Mouse (Mus musculus) neural tube, embryonic 13.5 days (tissue): ENCODE measurements at regions not wholly inside any gene's neighbourhood (a gene's known extent, or its start where the extent isn't known, plus 50 kb on each side); places are given as distances from the start of the nearest gene placed in this dataset.
A peak's percentile ranks its signal among the peaks of the same experiment; 100 is the strongest.

Source experiments
- ATAC-seq: fragments of 200-750 bp; cut with Nextera tagmentation; 2 replicates; pipeline ENCODE4 v1.8.0; 2017; ENCODE audit warnings: low read depth, mild to moderate bottlenecking, moderate TSS enrichment, moderate library complexity
- H3K27ac ChIP-seq: fragments of 300-500 bp; sonication (generic); replicated peaks from 2 replicates; pipeline ENCODE4 v1.5.1; 2015; ENCODE audit warnings: moderate library complexity, mild to moderate bottlenecking, inconsistent platforms
- H3K27me3 ChIP-seq: fragments of 300-500 bp; sonication (generic); 2 replicates; pipeline ENCODE4 v1.6.1; 2015; ENCODE audit warnings: mild to moderate bottlenecking, inconsistent platforms
- H3K36me3 ChIP-seq: fragments of 300-500 bp; sonication (generic); 2 replicates; pipeline ENCODE4 v1.6.1; 2015; ENCODE audit warnings: mild to moderate bottlenecking, inconsistent platforms
- H3K4me1 ChIP-seq: fragments of 300-500 bp; sonication (generic); replicated peaks from 2 replicates; pipeline ENCODE4 v1.6.1; 2015; ENCODE audit warnings: inconsistent platforms
- H3K4me2 ChIP-seq: fragments of 300-500 bp; sonication (generic); 2 replicates; pipeline ENCODE4 v1.6.1; 2015; ENCODE audit warnings: inconsistent platforms, mild to moderate bottlenecking, moderate library complexity
- H3K4me3 ChIP-seq: fragments of 300-500 bp; sonication (generic); 2 replicates; pipeline ENCODE4 v1.5.1; 2015; ENCODE audit warnings: mild to moderate bottlenecking, inconsistent platforms
- H3K9ac ChIP-seq: fragments of 300-500 bp; sonication (generic); 2 replicates; pipeline ENCODE4 v1.6.1; 2015; ENCODE audit warnings: moderate library complexity, mild to moderate bottlenecking, inconsistent platforms
- H3K9me3 ChIP-seq: fragments of 300-500 bp; sonication (generic); 2 replicates; pipeline ENCODE4 v1.6.1; 2016; ENCODE audit warnings: inconsistent platforms
- WGBS: fragments of 180-500 bp; shearing (Covaris S2); methylation state at CpG from one replicate; pipeline ENCODE4 v1.1.7; 2015; 5-methylcytosine and 5-hydroxymethylcytosine counted together

- Histone ChIP-seq H3K9ac (0 out of 2 replicates have a peak overlapping the region, but pooled peaks have one; percentile 26), H3K27me3 (no peaks in the 10 kb centered on the region), H3K4me2 (no peak overlapping the region), H3K4me1 (peaks cover 20% of the 10 kb centered on the region), H3K36me3 (no peaks in the 10 kb centered on the region), H3K9me3 (no peaks in the 10 kb centered on the region), H3K27ac (peak overlapping the region; percentile 46; the same call in 1 of the 2 replicates), H3K4me3 (no peak overlapping the region)
- 35% methylated on average over 7 of the region's 7 CpGs for WGBS
- ATAC-seq: no peak
Observed at GRCm38 (mm10) chr4:53317453-53317824, 122.8 kb upstream of the Slc44a1 start.

- H3K4me1 ChIP-seq: peaks cover 19% of the 10 kb centered on the region
- no peak overlapping the region for H3K4me2 ChIP-seq
- no peak for ATAC-seq
- 86% methylated on average over 14 of the region's 14 CpGs for WGBS
- no peaks in the 10 kb centered on the region for H3K9me3 ChIP-seq
- no peaks in the 10 kb centered on the region for H3K27me3 ChIP-seq
- no peak overlapping the region for H3K4me3 ChIP-seq
- 0 out of 2 replicates have a peak overlapping the region, but pooled peaks have one; percentile 26 for H3K9ac ChIP-seq
- peak overlapping the region; percentile 46 for H3K27ac ChIP-seq
- H3K36me3 ChIP-seq: no peaks in the 10 kb centered on the region
Observed at GRCm38 (mm10) chr4:53316796-53317452, 123.3 kb upstream of the Slc44a1 start.

GRCm38 (mm10) chr4:53315876-53316762 is 124.1 kb upstream of the Slc44a1 start:
- Histone ChIP-seq H3K4me3 (no peak overlapping the region), H3K9me3 (no peaks in the 10 kb centered on the region), H3K36me3 (no peaks in the 10 kb centered on the region), H3K4me1 (peaks cover 19% of the 10 kb centered on the region), H3K27ac (peak overlapping the region; percentile 70), H3K9ac (no peak overlapping the region), H3K4me2 (no peak overlapping the region), H3K27me3 (no peaks in the 10 kb centered on the region)
- ATAC-seq: no peak
- WGBS: 77% methylated on average over 13 of the region's 13 CpGs

DNA sequence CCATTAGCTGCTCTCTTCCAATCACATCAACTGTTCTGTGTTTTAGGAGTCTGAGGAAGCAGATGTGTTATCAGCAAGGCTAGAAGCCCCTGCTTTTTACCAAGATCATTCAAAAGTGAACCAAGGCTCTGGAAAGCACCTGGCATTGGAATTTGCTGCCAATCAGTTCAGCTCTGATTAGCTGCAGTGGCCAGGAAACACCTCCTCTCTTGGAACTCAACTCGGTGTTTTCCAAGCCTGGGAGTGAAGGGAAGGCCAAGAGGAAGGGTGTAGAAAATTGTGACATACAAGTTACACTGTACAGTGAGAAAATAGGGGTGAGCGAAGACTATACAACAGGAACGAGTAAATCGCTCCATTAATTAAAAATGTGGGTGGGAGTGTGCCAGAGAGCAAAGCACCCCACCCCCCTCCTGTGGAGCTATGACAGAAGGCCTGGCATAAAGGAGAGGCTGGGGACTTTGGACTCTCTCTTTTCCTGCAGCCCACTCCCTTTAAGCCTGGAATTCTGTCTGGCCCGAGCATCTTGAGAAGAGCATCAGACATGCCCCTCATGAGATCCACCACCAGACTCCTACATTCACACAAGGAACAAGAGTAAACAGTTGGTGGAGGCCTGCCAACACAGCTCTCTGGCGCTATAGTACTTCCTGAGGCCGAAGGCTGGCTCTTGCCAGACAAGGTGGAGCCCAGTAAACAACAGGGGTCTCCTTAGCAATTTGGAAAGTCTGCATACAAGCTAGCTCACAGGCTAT is 124.9 kb upstream of the Slc44a1 start:
- peaks cover 19% of the 10 kb centered on the region for H3K4me1 ChIP-seq
- peak; percentile 65 for ATAC-seq
- H3K27me3 ChIP-seq: no peaks in the 10 kb centered on the region
- H3K4me3 ChIP-seq: no peak overlapping the region
- 77% methylated on average over 7 of the region's 7 CpGs for WGBS
- H3K4me2 ChIP-seq: no peak overlapping the region
- H3K27ac ChIP-seq: peak overlapping the region; percentile 70
- H3K36me3 ChIP-seq: no peaks in the 10 kb centered on the region
- H3K9me3 ChIP-seq: no peaks in the 10 kb centered on the region
- H3K9ac ChIP-seq: no peak overlapping the region

DNA sequence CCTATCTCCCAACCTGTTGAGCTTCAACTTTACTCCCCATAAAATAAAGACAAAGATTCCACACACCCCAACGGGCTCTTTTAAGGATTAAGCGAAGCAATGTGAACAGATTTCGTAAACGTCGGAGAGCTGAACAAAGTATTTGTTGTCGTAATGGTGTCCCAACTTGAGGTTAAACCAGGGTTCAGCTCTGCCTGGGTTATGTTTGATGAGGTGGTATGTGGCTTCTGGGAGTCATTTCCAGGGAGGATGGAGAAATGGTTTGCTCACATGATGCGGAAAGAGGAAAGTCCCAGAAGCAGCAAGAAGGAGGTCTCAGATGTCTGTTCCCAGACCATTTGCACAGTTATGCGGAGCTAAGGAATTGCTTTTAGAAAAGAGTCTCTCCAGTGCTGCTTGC is 126.1 kb upstream of the Slc44a1 start:
- Histone ChIP-seq H3K4me1 (peaks cover 19% of the 10 kb centered on the region), H3K4me2 (no peak overlapping the region), H3K27ac (no peak overlapping the region), H3K4me3 (no peak overlapping the region), H3K27me3 (no peaks in the 10 kb centered on the region), H3K9me3 (no peaks in the 10 kb centered on the region), H3K9ac (no peak overlapping the region), H3K36me3 (no peaks in the 10 kb centered on the region)
- no peak for ATAC-seq
- 94% methylated on average over 8 of the region's 8 CpGs for WGBS

DNA sequence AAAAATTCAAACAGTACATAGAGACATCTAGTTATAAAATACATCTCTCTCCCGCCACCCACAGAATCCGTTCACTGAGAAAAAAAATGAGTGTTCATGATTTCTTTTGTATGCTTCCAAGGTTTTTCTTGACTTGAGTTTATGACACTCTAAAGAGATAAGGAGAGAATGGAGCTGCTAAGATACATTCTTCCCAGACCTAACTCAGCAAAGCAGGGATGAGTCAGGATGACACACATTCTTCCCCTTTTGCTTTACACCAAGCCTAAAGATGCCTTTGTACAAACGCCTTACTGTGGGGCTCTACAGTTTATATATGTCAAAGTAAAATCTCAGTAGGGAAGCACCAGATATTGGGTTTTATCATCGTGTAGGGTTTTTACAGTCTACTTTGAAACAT is 133.1 kb upstream of the Slc44a1 start:
- Histone ChIP-seq H3K27ac (no peak overlapping the region), H3K9me3 (no peaks in the 10 kb centered on the region), H3K4me1 (peaks cover 11% of the 10 kb centered on the region), H3K4me2 (no peak overlapping the region), H3K27me3 (no peaks in the 10 kb centered on the region), H3K9ac (no peak overlapping the region), H3K4me3 (no peak overlapping the region), H3K36me3 (no peaks in the 10 kb centered on the region)
- no peak for ATAC-seq
- WGBS: 74% methylated on average over 4 of the region's 4 CpGs

DNA sequence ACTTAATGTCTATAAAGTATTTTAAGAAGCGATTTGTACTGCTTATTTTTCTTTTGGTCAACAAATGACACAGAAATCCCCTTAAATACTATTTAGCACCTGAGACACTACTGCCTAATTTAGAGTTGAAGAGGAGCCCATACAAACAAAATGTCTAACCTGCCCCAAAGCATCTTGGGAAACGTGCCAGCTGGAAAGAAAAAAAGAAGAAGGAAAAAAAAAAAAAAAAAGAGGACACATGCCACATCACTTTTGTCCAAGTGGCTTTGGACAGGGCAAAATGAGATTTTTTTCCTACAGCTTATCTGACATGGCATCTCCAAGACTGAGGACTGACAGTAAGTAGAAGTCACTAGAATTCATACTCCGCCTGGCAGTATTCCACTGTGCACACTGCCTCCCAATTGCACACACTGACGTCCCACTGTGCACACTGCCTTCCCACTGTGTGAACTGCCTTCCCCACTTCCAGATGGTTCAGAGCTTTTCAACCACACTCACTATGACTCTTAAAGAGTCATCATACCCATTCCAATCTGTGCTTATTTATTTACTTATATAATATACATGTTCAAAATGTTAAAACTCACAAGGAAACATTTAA is 135.3 kb upstream of the Slc44a1 start:
- no peak for ATAC-seq
- no peaks in the 10 kb centered on the region for H3K27me3 ChIP-seq

GRCm38 (mm10) chr4:53304290-53304654 is 135.9 kb upstream of the Slc44a1 start:
- Histone ChIP-seq H3K27me3 (no peaks in the 10 kb centered on the region), H3K9ac (no peak overlapping the region), H3K4me3 (no peak overlapping the region), H3K9me3 (no peaks in the 10 kb centered on the region), H3K4me2 (no peak overlapping the region), H3K27ac (peak overlapping the region; percentile 57), H3K36me3 (no peaks in the 10 kb centered on the region), H3K4me1 (peaks cover 11% of the 10 kb centered on the region)
- 9% methylated on average over 2 of the region's 2 CpGs for WGBS
- ATAC-seq: no peak

More for the DNA sequence above, 135.3 kb upstream of the Slc44a1 start:
- H3K9ac ChIP-seq: no peak overlapping the region
- no peaks in the 10 kb centered on the region for H3K36me3 ChIP-seq
- H3K4me1 ChIP-seq: peaks cover 11% of the 10 kb centered on the region
- 0 out of 2 replicates have a peak overlapping the region, but pooled peaks have one; percentile 57 for H3K27ac ChIP-seq
- no peaks in the 10 kb centered on the region for H3K9me3 ChIP-seq
- WGBS: 59% methylated on average over 4 of the region's 4 CpGs
- H3K4me3 ChIP-seq: no peak overlapping the region
- H3K4me2 ChIP-seq: no peak overlapping the region

- Histone ChIP-seq H3K9me3 (no peaks in the 10 kb centered on the region), H3K4me2 (no peak overlapping the region), H3K27ac (peak overlapping the region; percentile 57), H3K4me1 (peaks cover 11% of the 10 kb centered on the region), H3K27me3 (no peaks in the 10 kb centered on the region), H3K9ac (no peak overlapping the region), H3K4me3 (no peak overlapping the region), H3K36me3 (no peaks in the 10 kb centered on the region)
- ATAC-seq: no peak
- WGBS: 18% methylated on average over 4 of the region's 4 CpGs
Observed at GRCm38 (mm10) chr4:53303621-53304289, 136.5 kb upstream of the Slc44a1 start.

DNA sequence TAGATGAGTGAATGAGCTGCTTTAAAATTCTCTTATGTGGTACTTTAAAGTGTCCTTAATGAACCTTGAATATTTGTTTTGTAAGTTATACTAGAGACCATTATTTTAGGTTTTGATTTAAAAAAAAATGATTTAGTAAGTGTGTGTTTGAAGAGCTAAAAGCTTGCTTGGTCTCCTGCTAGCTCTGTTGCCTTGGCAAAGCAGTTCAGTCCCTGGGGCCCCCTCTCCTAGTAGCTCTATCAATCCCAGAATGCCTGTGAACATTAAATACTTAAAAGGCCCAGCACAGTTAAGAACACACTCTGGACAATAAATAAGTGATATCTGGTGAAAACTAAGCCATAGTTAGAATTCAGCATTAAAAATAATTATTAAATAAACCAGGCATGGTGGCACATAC is 138.3 kb upstream of the Abca1 start:
- Histone ChIP-seq H3K9me3 (no peaks in the 10 kb centered on the region), H3K9ac (no peak overlapping the region), H3K4me2 (no peak overlapping the region), H3K27me3 (no peaks in the 10 kb centered on the region), H3K36me3 (no peaks in the 10 kb centered on the region), H3K4me1 (no peaks in the 10 kb centered on the region), H3K4me3 (no peak overlapping the region), H3K27ac (no peak overlapping the region)
- no peak for ATAC-seq

- Histone ChIP-seq H3K27ac (no peak overlapping the region), H3K9me3 (no peaks in the 10 kb centered on the region), H3K36me3 (no peaks in the 10 kb centered on the region), H3K4me1 (no peaks in the 10 kb centered on the region), H3K4me2 (no peak overlapping the region), H3K9ac (no peak overlapping the region), H3K4me3 (no peak overlapping the region), H3K27me3 (no peaks in the 10 kb centered on the region)
- no peak for ATAC-seq
- WGBS: 93% methylated on average over 3 of the region's 3 CpGs
Observed at GRCm38 (mm10) chr4:53292606-53293005, 132.9 kb upstream of the Abca1 start.
